Mouse (Mus musculus) neutrophil, adult 83 days (primary cell): ENCODE results near the gene Vmn2r114. TPM values are rescaled to one million over a fixed set of nuclear protein-coding genes. Genes with fewer than 3 reads are reported as not detected.

ENCODE experiments used
- total RNA-seq, 2 experiments: library from RNA; stranded (reverse); gene quantifications; one replicate each; pipeline ENCODE4 v1.2.4; 2023

Gene Vmn2r114
- total RNA-seq, result not detected

DNA sequence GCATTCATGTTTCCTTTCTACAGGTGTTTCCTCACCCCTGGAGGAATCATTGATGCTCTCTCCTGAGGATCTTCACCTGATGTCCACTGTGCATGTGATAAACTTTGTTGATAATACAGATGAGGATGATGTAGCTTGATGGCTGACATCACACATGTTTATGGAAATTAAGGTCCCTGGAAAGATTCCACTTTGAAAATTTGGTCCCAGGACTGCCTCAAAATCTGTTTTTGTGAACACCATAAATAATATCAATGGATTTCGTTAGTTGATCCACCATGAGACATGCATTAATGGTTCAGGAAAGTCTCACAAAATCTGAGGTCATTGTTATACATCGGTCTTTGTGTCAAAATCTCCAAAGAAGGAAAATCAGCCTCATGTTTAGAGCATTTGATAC is at the start of gene Vmn2r114:
Gene Vmn2r114, minus strand, starts transcription at position 101 of the 400 bp plus-strand sequence.

DNA sequence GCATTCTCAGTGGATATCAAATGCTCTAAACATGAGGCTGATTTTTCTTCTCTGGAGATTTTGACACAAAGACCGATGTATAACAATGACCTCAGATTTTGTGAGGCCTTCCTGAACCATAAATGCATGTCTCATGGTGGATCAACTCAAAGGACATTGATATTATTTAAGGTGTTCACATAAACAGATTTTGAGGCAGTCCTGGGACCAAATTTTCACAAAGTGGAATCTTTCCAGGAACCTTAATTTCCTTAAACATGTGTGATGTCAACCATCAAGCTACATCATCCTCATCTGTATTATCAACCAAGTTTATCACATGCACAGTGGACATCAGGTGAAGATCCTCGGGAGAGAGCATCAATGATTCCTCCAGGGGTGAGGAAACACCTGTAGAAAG is 31.1 kb upstream of the Vmn2r114 start, which contains the start of gene Vmn2r115:
Gene Vmn2r115, plus strand, starts transcription at position 301 of the 400 bp plus-strand sequence.

Other genes starting within 250 kb of the Vmn2r114 start
- 1 to 10 TPM; 2.6 to 2.8 TPM for gene Zfp40, start 119.3 kb downstream of the Vmn2r114 start, total RNA-seq
- gene Vmn2r115, start 31.2 kb upstream of the Vmn2r114 start, total RNA-seq, result not detected
- gene Vmn2r116, start 72.1 kb upstream of the Vmn2r114 start, total RNA-seq, result not detected
- gene Vmn2r117, start 167.2 kb upstream of the Vmn2r114 start, total RNA-seq, result not detected